Mouse (Mus musculus): ENCODE data around the gene Ppia. TPM values are rescaled to one million over a fixed set of nuclear protein-coding genes. Genes with fewer than 3 reads are reported as not detected.

Ppia gene
- polyA plus RNA-seq, 1 experiment from 2014 or later: 4,780 TPM

GRCm38 (mm10) chr11:6388126-6388725 lies 27.0 kb upstream of the Ppia start:
- no peak for ATAC-seq (ENCODE audit: insufficient read depth, low FRiP score, low TSS enrichment)
- 95% methylated on average over 6 of the region's 6 CpGs for WGBS
- H3K27ac ChIP-seq (ENCODE audit: low read depth, low read length): peak overlapping the region; percentile 95
- H3K4me2 ChIP-seq (ENCODE audit: low read depth): no peak overlapping the region
- H3K9me3 ChIP-seq (ENCODE audit: control insufficient read depth, low read length): no peaks in the 10 kb centered on the region
- no peaks in the 10 kb centered on the region for H3K27me3 ChIP-seq (ENCODE audit: control insufficient read depth, insufficient read depth, low read length)
- DNase-seq (ENCODE audit: low spot score): no peak
- peak overlapping the region; percentile 97; the same call in 1 of the 2 replicates for H3K9ac ChIP-seq (ENCODE audit: low read length)
- peaks cover 15% of the 10 kb centered on the region for H3K4me1 ChIP-seq (ENCODE audit: control insufficient read depth, insufficient read depth, low read length)
- H3K4me3 ChIP-seq (ENCODE audit: low read depth, low read length): no peak overlapping the region
- H3K36me3 ChIP-seq (ENCODE audit: control insufficient read depth, insufficient read depth, low read length): peaks cover 3% of the 10 kb centered on the region; the same call in 1 of the 2 replicates

- peak; percentile 99 for ATAC-seq (ENCODE audit: insufficient read depth, low FRiP score, low TSS enrichment)
- Histone ChIP-seq H3K4me1 (ENCODE audit: control insufficient read depth, insufficient read depth, low read length) (peaks cover 15% of the 10 kb centered on the region), H3K4me2 (ENCODE audit: low read depth) (peak within 1 kb of the TSS; percentile 76), H3K27me3 (ENCODE audit: control insufficient read depth, insufficient read depth, low read length) (no peaks in the 10 kb centered on the region), H3K4me3 (ENCODE audit: low read depth, low read length) (peak within 1 kb of the TSS; percentile 97), H3K9me3 (ENCODE audit: control insufficient read depth, low read length) (no peaks in the 10 kb centered on the region), H3K27ac (ENCODE audit: low read depth, low read length) (peak within 1 kb of the TSS; percentile 95), H3K9ac (ENCODE audit: low read length) (peak within 1 kb of the TSS; percentile 97), H3K36me3 (ENCODE audit: control insufficient read depth, insufficient read depth, low read length) (peaks cover 3% of the 10 kb centered on the region; the same call in 1 of the 2 replicates)
- 8% methylated on average over 55 of the region's 60 CpGs for WGBS
- DNase-seq (ENCODE audit: low spot score): peak; percentile 95
Observed at GRCm38 (mm10) chr11:6388726-6389413, 26.4 kb upstream of the Ppia start, which contains the start of gene Zmiz2. Zmiz2 (plus strand) TSS chr11:6389074.

DNA sequence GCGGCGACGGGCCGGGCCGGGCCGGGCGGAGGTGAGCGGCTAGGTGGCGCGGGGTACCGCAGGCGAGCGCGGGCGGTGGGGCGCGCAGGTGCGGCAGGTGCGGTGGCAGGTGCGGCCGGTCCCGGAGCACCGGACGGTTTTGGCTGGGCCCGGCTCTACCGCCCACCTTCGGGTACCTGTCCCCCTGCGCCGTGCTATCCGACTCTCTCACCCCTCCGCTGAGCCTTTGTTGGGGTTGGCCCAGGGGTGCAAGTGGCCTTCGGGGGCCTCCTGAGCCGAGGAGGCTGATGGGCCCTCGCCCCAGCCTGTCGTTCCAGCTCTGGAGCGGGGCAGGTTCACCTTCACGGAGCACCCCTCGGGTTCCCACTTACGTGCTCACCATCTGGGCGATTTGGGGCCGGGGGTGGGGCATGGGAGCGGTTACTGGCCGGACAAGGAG lies 25.7 kb upstream of the Ppia start:
- Histone ChIP-seq H3K4me3 (ENCODE audit: low read depth, low read length) (peak overlapping the region; percentile 97), H3K4me2 (ENCODE audit: low read depth) (peak overlapping the region; percentile 76), H3K27ac (ENCODE audit: low read depth, low read length) (peak overlapping the region; percentile 95), H3K9me3 (ENCODE audit: control insufficient read depth, low read length) (no peaks in the 10 kb centered on the region), H3K9ac (ENCODE audit: low read length) (peak overlapping the region; percentile 97), H3K27me3 (ENCODE audit: control insufficient read depth, insufficient read depth, low read length) (no peaks in the 10 kb centered on the region), H3K36me3 (ENCODE audit: control insufficient read depth, insufficient read depth, low read length) (peaks cover 3% of the 10 kb centered on the region; the same call in 1 of the 2 replicates), H3K4me1 (ENCODE audit: control insufficient read depth, insufficient read depth, low read length) (peaks cover 15% of the 10 kb centered on the region)
- DNase-seq (ENCODE audit: low spot score) (peak; percentile 35), ATAC-seq (ENCODE audit: insufficient read depth, low FRiP score, low TSS enrichment) (peak; percentile 52; the same call in 1 of the 2 replicates)
- WGBS: under 1% methylated on average over 36 of the region's 43 CpGs

DNA sequence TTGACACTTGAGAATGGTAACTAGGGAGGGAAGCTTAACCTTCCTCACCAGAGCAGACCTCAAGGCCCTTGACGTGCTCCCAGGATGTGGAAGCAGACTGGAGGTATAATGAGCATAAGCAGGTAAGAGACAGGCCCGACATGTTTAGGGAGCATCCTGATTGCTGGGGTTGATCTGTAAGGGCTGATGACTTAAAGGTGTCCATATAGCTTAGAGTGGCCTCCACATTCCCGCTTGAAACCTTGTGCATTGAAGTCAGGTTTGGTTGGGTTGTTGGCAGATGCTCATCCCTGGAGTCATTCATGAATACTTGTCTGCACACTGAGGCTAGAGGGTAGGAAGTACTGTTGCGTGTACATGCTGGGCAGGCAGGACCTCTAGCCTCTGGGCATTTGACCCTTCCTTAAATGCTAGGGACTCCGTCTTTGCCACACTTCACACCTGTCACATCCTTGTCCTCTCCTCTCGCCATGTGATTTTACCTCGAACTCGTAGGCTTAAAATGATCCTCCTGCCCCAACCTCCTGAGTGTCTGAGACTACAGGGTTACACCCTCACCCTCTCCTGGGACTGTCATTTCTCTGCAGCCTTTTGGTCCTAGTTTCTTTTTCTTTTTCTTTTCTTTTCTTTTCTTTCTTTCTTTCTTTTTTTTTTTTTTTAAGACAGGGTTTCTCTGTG lies 24.7 kb upstream of the Ppia start:
- peak overlapping the region; percentile 76 for H3K4me2 ChIP-seq (ENCODE audit: low read depth)
- H3K4me3 ChIP-seq (ENCODE audit: low read depth, low read length): peak overlapping the region; percentile 97
- DNase-seq (ENCODE audit: low spot score) (no peak), ATAC-seq (ENCODE audit: insufficient read depth, low FRiP score, low TSS enrichment) (no peak)
- peaks cover 18% of the 10 kb centered on the region for H3K4me1 ChIP-seq (ENCODE audit: control insufficient read depth, insufficient read depth, low read length)
- 84% methylated on average over 8 of the region's 8 CpGs for WGBS
- peak overlapping the region; percentile 97 for H3K9ac ChIP-seq (ENCODE audit: low read length)
- H3K27ac ChIP-seq (ENCODE audit: low read depth, low read length): no peak overlapping the region
- H3K36me3 ChIP-seq (ENCODE audit: control insufficient read depth, insufficient read depth, low read length): peaks cover 3% of the 10 kb centered on the region; the same call in 1 of the 2 replicates
- H3K9me3 ChIP-seq (ENCODE audit: control insufficient read depth, low read length): no peaks in the 10 kb centered on the region
- H3K27me3 ChIP-seq (ENCODE audit: control insufficient read depth, insufficient read depth, low read length): no peaks in the 10 kb centered on the region

GRCm38 (mm10) chr11:6391516-6392276 lies 23.5 kb upstream of the Ppia start:
- Histone ChIP-seq H3K4me1 (ENCODE audit: control insufficient read depth, insufficient read depth, low read length) (peaks cover 18% of the 10 kb centered on the region), H3K9ac (ENCODE audit: low read length) (no peak overlapping the region)

GRCm38 (mm10) chr11:6392857-6393256 lies 22.4 kb upstream of the Ppia start:
- 91% methylated on average over 6 of the region's 6 CpGs for WGBS
- H3K4me1 ChIP-seq (ENCODE audit: control insufficient read depth, insufficient read depth, low read length): peaks cover 18% of the 10 kb centered on the region
- H3K27me3 ChIP-seq (ENCODE audit: control insufficient read depth, insufficient read depth, low read length): no peaks in the 10 kb centered on the region
- ATAC-seq (ENCODE audit: insufficient read depth, low FRiP score, low TSS enrichment) (no peak), DNase-seq (ENCODE audit: low spot score) (no peak)
- no peak overlapping the region for H3K4me2 ChIP-seq (ENCODE audit: low read depth)
- H3K27ac ChIP-seq (ENCODE audit: low read depth, low read length): no peak overlapping the region
- no peaks in the 10 kb centered on the region for H3K9me3 ChIP-seq (ENCODE audit: control insufficient read depth, low read length)
- H3K9ac ChIP-seq (ENCODE audit: low read length): no peak overlapping the region
- H3K4me3 ChIP-seq (ENCODE audit: low read depth, low read length): no peak overlapping the region
- peaks cover 16% of the 10 kb centered on the region for H3K36me3 ChIP-seq (ENCODE audit: control insufficient read depth, insufficient read depth, low read length)

More at GRCm38 (mm10) chr11:6391516-6392276, 23.5 kb upstream of the Ppia start:
- no peak for ATAC-seq (ENCODE audit: insufficient read depth, low FRiP score, low TSS enrichment)
- 91% methylated on average over 8 of the region's 8 CpGs for WGBS
- Histone ChIP-seq H3K9me3 (ENCODE audit: control insufficient read depth, low read length) (no peaks in the 10 kb centered on the region), H3K4me3 (ENCODE audit: low read depth, low read length) (0 out of 2 replicates have a peak overlapping the region, but pooled peaks have one; percentile 2), H3K27ac (ENCODE audit: low read depth, low read length) (no peak overlapping the region), H3K36me3 (ENCODE audit: control insufficient read depth, insufficient read depth, low read length) (peaks cover 6% of the 10 kb centered on the region), H3K27me3 (ENCODE audit: control insufficient read depth, insufficient read depth, low read length) (no peaks in the 10 kb centered on the region), H3K4me2 (ENCODE audit: low read depth) (no peak overlapping the region)
- no peak for DNase-seq (ENCODE audit: low spot score)

DNA sequence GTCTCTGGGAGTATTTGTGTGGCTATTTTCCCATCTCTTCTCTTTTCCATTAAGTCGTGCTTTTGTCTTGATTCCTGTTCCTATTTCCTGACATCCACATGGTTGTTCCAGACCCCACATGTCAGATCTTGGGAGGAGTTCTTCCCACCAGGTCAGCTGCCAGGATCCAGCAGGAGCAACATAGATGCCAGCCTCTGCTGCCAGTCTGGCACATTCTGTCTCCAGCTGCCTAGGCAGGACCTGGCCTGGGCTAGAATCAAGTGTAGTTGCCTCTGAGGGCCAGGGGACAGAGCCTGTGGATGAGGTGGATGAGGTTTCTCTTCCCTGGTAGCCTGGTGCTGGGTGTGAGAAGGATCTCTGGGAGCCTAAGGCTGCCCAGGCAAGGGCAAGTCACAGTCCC lies 21.4 kb upstream of the Ppia start:
- peaks cover 22% of the 10 kb centered on the region for H3K36me3 ChIP-seq (ENCODE audit: control insufficient read depth, insufficient read depth, low read length)
- no peak overlapping the region for H3K9ac ChIP-seq (ENCODE audit: low read length)
- H3K9me3 ChIP-seq (ENCODE audit: control insufficient read depth, low read length): no peaks in the 10 kb centered on the region
- ATAC-seq (ENCODE audit: insufficient read depth, low FRiP score, low TSS enrichment): no peak
- DNase-seq (ENCODE audit: low spot score): no peak
- peaks cover 18% of the 10 kb centered on the region for H3K4me1 ChIP-seq (ENCODE audit: control insufficient read depth, insufficient read depth, low read length)
- H3K27me3 ChIP-seq (ENCODE audit: control insufficient read depth, insufficient read depth, low read length): no peaks in the 10 kb centered on the region
- H3K4me3 ChIP-seq (ENCODE audit: low read depth, low read length): no peak overlapping the region
- 85% methylated on average over 1 of the region's 1 CpGs for WGBS
- H3K27ac ChIP-seq (ENCODE audit: low read depth, low read length): no peak overlapping the region
- H3K4me2 ChIP-seq (ENCODE audit: low read depth): no peak overlapping the region

DNA sequence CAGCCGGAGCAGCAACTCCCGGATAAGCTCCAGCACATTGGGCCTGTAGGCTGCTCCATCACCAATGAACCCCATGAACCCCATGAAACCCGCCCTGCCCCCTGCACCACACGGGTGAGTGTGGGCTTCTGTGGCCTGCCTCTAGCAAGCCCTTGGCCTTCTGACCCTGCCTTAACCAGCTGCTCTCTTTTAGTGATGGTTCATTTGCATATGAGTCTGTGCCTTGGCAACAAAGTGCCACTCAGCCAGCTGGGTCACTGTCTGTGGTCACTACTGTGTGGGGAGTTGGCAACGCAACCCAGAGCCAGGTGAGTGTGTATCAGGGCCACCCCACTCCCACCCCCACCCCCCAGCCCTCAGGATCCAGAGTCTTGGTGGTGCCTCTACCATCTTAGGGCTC lies 19.7 kb upstream of the Ppia start:
- Histone ChIP-seq H3K4me3 (ENCODE audit: low read depth, low read length) (no peak overlapping the region), H3K9me3 (ENCODE audit: control insufficient read depth, low read length) (no peaks in the 10 kb centered on the region), H3K4me2 (ENCODE audit: low read depth) (no peak overlapping the region), H3K9ac (ENCODE audit: low read length) (no peak overlapping the region), H3K4me1 (ENCODE audit: control insufficient read depth, insufficient read depth, low read length) (peaks cover 8% of the 10 kb centered on the region), H3K27ac (ENCODE audit: low read depth, low read length) (no peak overlapping the region), H3K27me3 (ENCODE audit: control insufficient read depth, insufficient read depth, low read length) (no peaks in the 10 kb centered on the region), H3K36me3 (ENCODE audit: control insufficient read depth, insufficient read depth, low read length) (peaks cover 34% of the 10 kb centered on the region)
- no peak for ATAC-seq (ENCODE audit: insufficient read depth, low FRiP score, low TSS enrichment)
- no peak for DNase-seq (ENCODE audit: low spot score)
- WGBS: 78% methylated on average over 5 of the region's 5 CpGs
